Mouse (Mus musculus): Measurements from ENCODE around the gene 1300017J02Rik.

The 1300017J02Rik gene

DNA sequence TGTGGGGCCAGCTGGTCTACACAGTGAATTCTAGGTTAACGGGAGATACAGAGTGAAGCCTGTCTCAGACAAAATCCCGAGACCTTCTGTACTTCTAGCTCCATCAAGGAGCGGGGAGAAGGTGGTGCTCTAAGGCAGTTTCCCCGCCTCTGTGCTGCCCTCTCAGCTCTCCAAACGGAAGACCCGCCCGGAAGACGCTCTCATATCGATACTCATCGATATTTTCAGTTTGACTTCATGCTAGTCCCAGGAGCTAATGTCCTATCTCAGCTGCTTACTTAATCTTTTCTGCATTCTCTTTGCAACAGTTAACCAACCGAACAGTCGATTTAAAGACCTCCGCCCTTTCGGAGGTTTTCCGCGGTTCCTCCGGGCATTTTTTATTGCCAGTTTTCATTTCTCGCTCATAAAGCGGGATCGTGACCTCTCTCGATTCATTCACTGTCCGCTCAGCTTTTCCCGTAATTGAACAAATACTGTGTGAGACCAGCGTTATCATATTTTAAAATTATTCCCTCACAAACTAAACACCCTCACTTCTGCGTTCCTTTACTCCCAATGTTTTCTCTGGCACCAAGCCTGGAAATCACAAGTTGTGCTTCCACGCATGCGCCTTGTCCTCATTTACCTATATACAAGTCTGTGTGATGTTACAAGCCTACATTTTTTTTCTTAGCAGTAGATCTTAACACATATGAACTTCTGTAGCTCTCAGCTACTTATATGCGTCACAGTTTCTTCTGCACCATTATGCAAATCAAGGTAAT, 92.0 kb downstream of the 1300017J02Rik start:
- no peak for DNase-seq (ENCODE audit: low spot score)

GRCm38 (mm10) chr9:103208802-103209423, 96.0 kb downstream of the 1300017J02Rik start:
- no peak for DNase-seq (ENCODE audit: low spot score)

DNA sequence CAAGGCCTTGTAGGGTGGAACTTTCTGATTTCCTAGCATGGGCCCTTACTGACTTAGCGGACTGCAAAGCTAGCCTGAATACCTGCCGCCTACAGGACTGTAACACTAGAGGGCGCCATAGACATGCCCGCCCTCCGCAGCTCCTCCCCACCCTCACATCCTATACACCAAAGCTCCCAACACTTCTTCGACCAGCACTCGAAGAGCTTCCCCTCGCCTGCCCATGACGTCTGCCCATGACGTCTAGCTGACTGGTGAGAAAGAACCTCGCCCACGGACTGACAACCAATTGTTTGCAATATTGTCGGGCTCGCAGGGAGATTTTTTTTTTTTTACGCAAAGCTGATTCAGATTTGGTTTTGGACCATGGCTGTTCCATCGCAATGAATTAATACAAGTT, 97.0 kb downstream of the 1300017J02Rik start:
- DNase-seq (ENCODE audit: low spot score), result peak; percentile 35

GRCm38 (mm10) chr9:103205786-103206185, 99.1 kb downstream of the 1300017J02Rik start:
- no peak for DNase-seq (ENCODE audit: low spot score)

DNA sequence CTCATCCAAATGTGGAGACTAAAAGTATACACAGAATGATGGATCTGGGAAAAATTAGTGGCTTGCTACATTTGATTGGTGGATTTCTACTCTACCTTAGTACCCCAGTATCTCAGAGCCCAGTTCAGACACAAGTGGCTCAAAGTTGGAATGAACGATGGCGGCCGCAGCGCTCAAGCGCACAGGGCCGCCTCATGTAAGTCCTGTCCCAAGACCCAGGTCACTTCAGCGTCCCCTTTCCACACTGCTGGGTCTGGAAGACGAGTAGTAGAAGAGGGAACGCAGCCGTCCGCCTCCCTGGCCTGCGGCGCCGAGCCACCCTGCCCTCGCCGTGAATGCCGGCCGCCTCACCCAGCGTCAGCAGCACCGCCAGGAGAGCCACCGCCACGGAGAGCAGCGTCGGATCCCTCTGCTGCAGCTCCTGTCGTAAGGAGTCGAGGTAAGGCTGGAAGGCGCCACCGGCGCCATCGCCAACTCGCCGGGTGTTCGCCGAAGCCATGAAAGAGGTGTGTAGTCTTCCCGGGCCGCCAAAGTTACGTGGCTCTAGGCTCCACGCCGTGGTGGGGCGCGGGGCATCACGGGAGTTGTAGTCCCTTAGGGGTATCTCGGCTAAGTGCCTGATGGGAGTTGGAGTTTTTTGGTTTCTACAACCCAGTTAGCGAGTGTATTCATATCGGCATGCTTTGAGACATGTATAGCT, 103.2 kb downstream of the 1300017J02Rik start, which contains the start of gene Srprb:
TSS of gene Srprb (minus strand) at position 577 of the 700 bp plus-strand sequence.
- DNase-seq (ENCODE audit: low spot score), result peak; percentile 88

Data from spleen, adult 12 weeks (tissue).